Mouse (Mus musculus) midbrain, embryonic 12.5 days (tissue): ENCODE data around the gene Helt. TPM values are rescaled to one million over a fixed set of nuclear protein-coding genes. Genes with fewer than 3 reads are reported as not detected.
A peak's percentile ranks its signal among the peaks of the same experiment; 100 is the strongest.

Source experiments
- ATAC-seq: fragments of 200-750 bp; cut with Nextera tagmentation; 2 replicates; pipeline ENCODE4 v1.8.0; 2017; ENCODE audit warnings: low read depth, moderate TSS enrichment, moderate library complexity; ENCODE audit not compliant: low FRiP score
- H3K27ac ChIP-seq: fragments of 300-500 bp; sonication (generic); replicated peaks from 2 replicates; pipeline ENCODE4 v1.5.1; 2016; ENCODE audit warnings: mild to moderate bottlenecking
- H3K27me3 ChIP-seq: fragments of 300-500 bp; sonication (generic); 2 replicates; pipeline ENCODE4 v1.6.1; 2016; ENCODE audit warnings: mild to moderate bottlenecking
- H3K36me3 ChIP-seq: fragments of 300-500 bp; sonication (generic); 2 replicates; pipeline ENCODE4 v1.6.1; 2016
- H3K4me1 ChIP-seq: fragments of 300-500 bp; sonication (generic); 2 replicates; pipeline ENCODE4 v1.6.1; 2016
- H3K4me2 ChIP-seq: fragments of 300-500 bp; sonication (generic); replicated peaks from 2 replicates; pipeline ENCODE4 v1.6.1; 2016; ENCODE audit warnings: mild to moderate bottlenecking, moderate library complexity
- H3K4me3 ChIP-seq: fragments of 300-500 bp; sonication (generic); 2 replicates; pipeline ENCODE4 v1.5.1; 2016; ENCODE audit warnings: mild to moderate bottlenecking
- H3K9ac ChIP-seq: fragments of 300-500 bp; sonication (generic); replicated peaks from 2 replicates; pipeline ENCODE4 v1.6.1; 2016; ENCODE audit warnings: mild to moderate bottlenecking, moderate library complexity
- H3K9me3 ChIP-seq: fragments of 300-500 bp; sonication (generic); 2 replicates; pipeline ENCODE4 v1.6.1; 2016; ENCODE audit warnings: mild to moderate bottlenecking
- WGBS: fragments of 180-500 bp; shearing (Covaris S2); methylation state at CpG from one replicate; pipeline ENCODE4 v1.1.7; 2016; 5-methylcytosine and 5-hydroxymethylcytosine counted together
- polyA plus RNA-seq: library from polyadenylated mRNA; unstranded; fragments of >200 nt; fragmentation: Nextera tagmentation; extraction: Ambion mirVana; gene quantifications from 2 replicates; pipeline ENCODE4 v1.2.1, GENCODE M21; 2016

Helt gene
- 38.6 and 58.0 TPM in 2 replicates for polyA plus RNA-seq

DNA sequence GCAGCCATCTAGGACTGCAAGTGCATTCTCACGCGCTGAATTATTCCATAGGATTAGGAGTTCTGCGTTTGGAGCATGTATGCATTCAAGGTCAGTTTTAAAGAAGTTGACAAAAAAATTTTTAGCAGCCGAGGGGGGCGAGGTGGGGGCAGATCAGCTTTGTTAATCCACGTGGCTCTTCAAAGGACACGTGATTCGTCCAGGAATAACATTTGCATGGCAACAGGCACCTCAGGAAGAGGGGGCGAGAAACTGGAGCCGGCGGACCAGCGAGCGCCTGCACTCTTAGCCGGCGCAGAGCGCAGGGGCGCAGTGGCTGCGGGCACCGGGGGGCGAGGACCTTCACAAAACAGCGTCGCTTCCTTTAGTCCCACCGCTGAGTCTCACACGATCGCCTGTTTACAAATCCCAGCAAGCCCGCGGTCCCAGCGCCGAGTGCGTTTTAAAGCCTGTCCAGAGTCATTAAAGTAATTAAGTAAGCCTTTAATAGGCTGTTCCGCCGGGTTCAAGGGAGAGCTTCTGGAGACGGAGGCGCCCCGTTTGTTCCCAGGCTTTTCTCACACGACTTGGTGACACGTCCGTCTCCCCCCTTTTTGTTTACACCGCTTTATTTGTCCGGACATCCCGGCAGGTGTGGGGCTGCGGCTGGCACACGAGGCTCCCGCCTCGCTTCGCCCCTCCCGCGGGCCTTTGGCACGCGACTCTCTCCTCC, at the start of gene Helt:
Gene Helt (minus strand): TSS at position 491 of the 712 bp plus-strand sequence.
- Histone ChIP-seq H3K4me2 (peak within 1 kb of the TSS; percentile 44), H3K4me1 (peaks cover 63% of the 10 kb centered on the region), H3K27me3 (peaks cover 96% of the 10 kb centered on the region), H3K36me3 (no peaks in the 10 kb centered on the region), H3K4me3 (peak within 1 kb of the TSS; percentile 34), H3K9ac (no peak within 1 kb of the TSS), H3K9me3 (no peaks in the 10 kb centered on the region), H3K27ac (no peak within 1 kb of the TSS)
- ATAC-seq = peak; percentile 76
- WGBS = under 1% methylated on average over 50 of the region's 50 CpGs

- H3K9me3 ChIP-seq = no peaks in the 10 kb centered on the region
- H3K4me1 ChIP-seq = no peaks in the 10 kb centered on the region
- H3K36me3 ChIP-seq = no peaks in the 10 kb centered on the region
- no peak for ATAC-seq
- H3K27ac ChIP-seq = no peak overlapping the region
- 89% methylated on average over 13 of the region's 13 CpGs for WGBS
- no peak overlapping the region for H3K9ac ChIP-seq
- no peak overlapping the region for H3K4me3 ChIP-seq
- no peaks in the 10 kb centered on the region for H3K27me3 ChIP-seq
- no peak overlapping the region for H3K4me2 ChIP-seq
Observed at GRCm38 (mm10) chr8:46342272-46342671, 47.8 kb upstream of the Helt start.

DNA sequence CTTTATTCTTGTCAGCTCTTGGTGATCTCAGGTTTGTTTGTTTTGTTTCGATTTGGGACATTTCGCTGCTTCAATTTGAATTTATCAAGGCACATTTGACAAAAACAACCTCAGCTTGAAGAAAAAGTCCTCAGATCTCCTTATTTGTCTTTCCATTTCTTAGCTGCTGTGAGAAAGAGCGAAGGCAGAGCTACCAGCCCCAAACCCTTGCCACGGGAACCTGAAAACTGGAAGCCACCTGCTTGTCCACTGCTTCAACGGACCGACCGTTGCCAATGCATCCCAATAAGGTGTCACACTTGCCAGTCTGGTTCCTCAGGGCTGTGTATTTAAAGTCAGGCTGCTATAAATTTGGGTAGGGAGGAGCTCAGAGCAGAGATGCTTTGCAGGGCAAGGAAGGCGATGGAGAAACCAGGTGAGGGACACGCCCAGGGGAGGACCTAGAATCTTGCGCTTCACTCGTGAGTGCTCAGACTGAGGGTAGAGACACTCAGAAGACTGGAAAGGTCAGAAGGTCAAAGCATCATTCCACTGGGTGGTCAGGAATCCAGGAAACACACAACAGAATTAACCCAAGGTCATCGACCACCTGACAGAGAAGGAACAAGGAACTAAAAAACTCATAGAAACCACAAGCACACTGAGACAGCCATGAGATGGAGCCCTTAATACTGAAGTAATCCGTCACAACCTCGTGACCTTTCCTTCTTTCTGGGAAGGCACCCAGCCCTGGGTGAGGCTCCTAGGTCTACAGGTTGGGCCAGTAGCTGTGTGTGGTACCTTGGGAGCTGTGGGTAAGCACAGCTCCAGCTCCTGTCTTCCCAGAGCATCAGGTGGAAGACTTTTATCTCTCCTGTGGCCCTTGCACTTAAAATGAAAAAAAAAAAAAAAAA, 46.2 kb upstream of the Helt start:
- WGBS = 86% methylated on average over 14 of the region's 14 CpGs
- no peak overlapping the region for H3K9ac ChIP-seq
- H3K4me3 ChIP-seq = no peak overlapping the region
- no peak overlapping the region for H3K27ac ChIP-seq
- no peaks in the 10 kb centered on the region for H3K9me3 ChIP-seq
- H3K36me3 ChIP-seq = no peaks in the 10 kb centered on the region
- no peaks in the 10 kb centered on the region for H3K4me1 ChIP-seq
- H3K27me3 ChIP-seq = no peaks in the 10 kb centered on the region
- ATAC-seq = no peak
- no peak overlapping the region for H3K4me2 ChIP-seq

- 76% methylated on average over 5 of the region's 5 CpGs for WGBS
- no peaks in the 10 kb centered on the region for H3K4me1 ChIP-seq
- H3K36me3 ChIP-seq = no peaks in the 10 kb centered on the region
- no peak overlapping the region for H3K9ac ChIP-seq
- no peak overlapping the region for H3K4me2 ChIP-seq
- no peaks in the 10 kb centered on the region for H3K27me3 ChIP-seq
- no peak overlapping the region for H3K4me3 ChIP-seq
- no peaks in the 10 kb centered on the region for H3K9me3 ChIP-seq
- no peak overlapping the region for H3K27ac ChIP-seq
- no peak for ATAC-seq
Observed at GRCm38 (mm10) chr8:46339317-46339716, 44.8 kb upstream of the Helt start.

GRCm38 (mm10) chr8:46336351-46336750, 41.9 kb upstream of the Helt start:
- Histone ChIP-seq H3K4me3 (no peak overlapping the region), H3K27me3 (no peaks in the 10 kb centered on the region), H3K36me3 (no peaks in the 10 kb centered on the region), H3K4me2 (no peak overlapping the region), H3K9ac (no peak overlapping the region), H3K4me1 (peaks cover 2% of the 10 kb centered on the region; the same call in 1 of the 2 replicates), H3K9me3 (no peaks in the 10 kb centered on the region), H3K27ac (no peak overlapping the region)
- WGBS = 92% methylated on average over 8 of the region's 8 CpGs
- ATAC-seq = no peak

GRCm38 (mm10) chr8:46332389-46333061, 38.1 kb upstream of the Helt start:
- Histone ChIP-seq H3K4me1 (peaks cover 4% of the 10 kb centered on the region; the same call in 1 of the 2 replicates), H3K4me2 (no peak overlapping the region), H3K27ac (no peak overlapping the region), H3K27me3 (no peaks in the 10 kb centered on the region), H3K36me3 (no peaks in the 10 kb centered on the region), H3K9ac (no peak overlapping the region), H3K4me3 (no peak overlapping the region), H3K9me3 (no peaks in the 10 kb centered on the region)
- no peak for ATAC-seq
- WGBS = 78% methylated on average over 7 of the region's 7 CpGs

GRCm38 (mm10) chr8:46331801-46332200, 37.3 kb upstream of the Helt start:
- H3K4me2 ChIP-seq = no peak overlapping the region
- no peaks in the 10 kb centered on the region for H3K9me3 ChIP-seq
- H3K4me1 ChIP-seq = peaks cover 4% of the 10 kb centered on the region; the same call in 1 of the 2 replicates
- H3K27ac ChIP-seq = no peak overlapping the region
- no peaks in the 10 kb centered on the region for H3K27me3 ChIP-seq
- ATAC-seq = no peak
- no peak overlapping the region for H3K9ac ChIP-seq
- H3K4me3 ChIP-seq = no peak overlapping the region
- no peaks in the 10 kb centered on the region for H3K36me3 ChIP-seq
- WGBS = 88% methylated on average over 5 of the region's 5 CpGs

DNA sequence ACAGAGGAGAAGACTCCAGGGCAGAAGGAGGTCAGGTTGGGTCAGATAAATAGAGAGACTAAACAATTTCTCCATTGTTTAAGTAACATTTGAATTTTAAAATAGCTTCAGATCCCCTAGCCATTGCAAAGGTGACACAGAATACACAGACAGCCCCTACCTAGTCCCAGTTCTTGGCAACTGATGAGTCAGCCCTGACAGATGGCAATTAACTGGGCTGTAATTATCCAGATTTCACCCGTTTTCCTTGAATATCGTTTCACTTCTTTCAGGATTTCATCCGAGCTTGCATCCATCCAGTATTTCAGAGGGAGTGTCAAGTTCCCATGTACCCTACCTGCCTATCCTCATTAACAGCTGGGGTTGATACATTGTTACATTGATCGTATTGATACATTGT, 34.9 kb upstream of the Helt start:
- H3K4me1 ChIP-seq = peaks cover 4% of the 10 kb centered on the region; the same call in 1 of the 2 replicates
- no peaks in the 10 kb centered on the region for H3K27me3 ChIP-seq
- H3K9me3 ChIP-seq = peaks cover 7% of the 10 kb centered on the region
- no peak overlapping the region for H3K9ac ChIP-seq
- H3K4me2 ChIP-seq = no peak overlapping the region
- ATAC-seq = no peak
- 81% methylated on average over 4 of the region's 4 CpGs for WGBS
- no peak overlapping the region for H3K27ac ChIP-seq
- no peaks in the 10 kb centered on the region for H3K36me3 ChIP-seq
- H3K4me3 ChIP-seq = no peak overlapping the region

DNA sequence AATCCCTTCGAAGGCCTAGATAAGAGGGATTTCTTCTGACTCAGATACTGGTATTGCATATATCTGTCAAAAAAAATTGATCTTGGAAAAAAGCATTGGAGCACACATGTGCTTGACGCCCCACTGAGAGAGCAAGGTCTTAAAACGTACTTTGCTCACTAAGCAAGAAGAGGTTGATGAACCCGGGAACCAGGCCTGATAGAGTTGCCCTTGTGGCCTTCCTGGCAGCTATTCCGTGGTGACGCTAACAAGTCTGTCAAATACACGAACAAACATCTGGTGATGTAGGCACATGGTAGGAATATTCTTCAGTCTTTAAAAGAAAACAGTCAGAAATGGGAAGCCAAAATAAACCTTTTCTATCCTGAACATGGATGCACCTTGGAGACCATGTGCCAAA, 32.8 kb upstream of the Helt start:
- Histone ChIP-seq H3K27me3 (no peaks in the 10 kb centered on the region), H3K9ac (no peak overlapping the region), H3K4me2 (no peak overlapping the region), H3K4me3 (no peak overlapping the region), H3K36me3 (no peaks in the 10 kb centered on the region), H3K27ac (no peak overlapping the region), H3K9me3 (peaks cover 7% of the 10 kb centered on the region), H3K4me1 (0 out of 2 replicates have a peak, but pooled peaks cover 2% of the 10 kb centered on the region)
- 89% methylated on average over 7 of the region's 7 CpGs for WGBS
- no peak for ATAC-seq

DNA sequence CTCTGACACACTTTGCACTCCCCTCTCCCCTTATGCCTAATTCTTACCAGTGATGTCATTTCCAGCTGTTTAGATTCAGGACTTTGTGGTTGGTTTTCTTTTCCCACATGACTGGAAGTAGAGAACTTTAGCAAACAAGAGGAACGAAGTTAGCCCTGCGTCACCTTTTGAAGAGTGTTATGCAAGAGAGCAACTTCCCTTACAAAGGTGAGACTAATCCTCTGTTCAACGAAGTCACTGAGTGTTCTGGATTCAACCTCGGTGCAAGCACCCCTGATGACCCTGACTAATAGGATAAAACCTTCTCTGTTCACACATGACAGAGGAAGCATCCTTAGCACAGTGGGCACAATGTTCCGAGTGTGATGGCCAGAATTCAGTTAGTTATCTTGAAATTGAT, 32.2 kb upstream of the Helt start:
- peaks cover 7% of the 10 kb centered on the region for H3K9me3 ChIP-seq
- H3K9ac ChIP-seq = no peak overlapping the region
- H3K4me3 ChIP-seq = no peak overlapping the region
- no peaks in the 10 kb centered on the region for H3K36me3 ChIP-seq
- 78% methylated on average over 5 of the region's 5 CpGs for WGBS
- ATAC-seq = no peak
- H3K27ac ChIP-seq = no peak overlapping the region
- 0 out of 2 replicates have a peak, but pooled peaks cover 2% of the 10 kb centered on the region for H3K4me1 ChIP-seq
- H3K4me2 ChIP-seq = no peak overlapping the region
- H3K27me3 ChIP-seq = no peaks in the 10 kb centered on the region

DNA sequence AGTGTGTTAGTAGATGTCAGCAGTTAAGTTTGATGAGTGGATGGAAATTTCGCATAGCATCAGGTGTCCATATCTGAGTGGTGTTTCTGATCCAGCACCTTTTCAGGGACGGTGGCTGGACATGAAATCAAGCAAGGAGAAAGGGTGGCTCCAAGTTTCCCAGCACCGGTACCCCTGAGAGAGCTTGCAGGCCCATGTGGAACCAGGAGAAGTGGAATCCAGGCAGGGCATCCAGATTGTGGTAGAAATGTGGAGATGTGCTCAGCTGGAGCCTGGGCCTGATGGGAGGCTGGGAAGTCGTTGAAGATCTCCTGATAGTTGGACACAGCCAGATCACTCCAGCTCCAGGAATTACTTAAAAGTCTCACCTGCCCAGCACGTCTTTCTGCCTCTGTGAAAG, 30.2 kb upstream of the Helt start:
- Histone ChIP-seq H3K9ac (no peak overlapping the region), H3K4me3 (no peak overlapping the region), H3K36me3 (no peaks in the 10 kb centered on the region), H3K9me3 (peaks cover 7% of the 10 kb centered on the region), H3K4me1 (0 out of 2 replicates have a peak, but pooled peaks cover 2% of the 10 kb centered on the region), H3K27ac (no peak overlapping the region), H3K4me2 (no peak overlapping the region), H3K27me3 (no peaks in the 10 kb centered on the region)
- 84% methylated on average over 5 of the region's 5 CpGs for WGBS
- no peak for ATAC-seq
